In the genomic region with DNA sequence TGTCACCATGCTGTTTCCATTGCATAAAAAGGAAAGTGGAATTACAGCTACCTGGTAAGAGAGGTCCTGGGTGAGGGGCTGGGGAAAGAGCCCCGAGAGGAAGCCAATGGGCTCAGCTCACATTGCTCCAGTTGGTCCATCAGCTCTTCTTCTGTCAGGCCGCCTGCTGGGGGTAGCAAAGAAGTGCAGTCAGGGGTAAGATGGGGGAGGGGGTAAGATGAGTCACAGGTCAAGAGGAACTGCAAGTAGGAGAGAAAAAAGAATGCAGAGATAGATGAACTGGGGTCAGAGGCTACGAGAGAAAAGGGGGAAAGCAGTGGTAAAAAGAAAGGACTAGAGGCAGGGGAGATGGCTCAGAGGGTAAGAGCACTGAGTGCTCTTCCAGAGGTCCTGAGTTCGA, we compare ENCODE assay signal across 13 mouse cellular contexts. TPM values are rescaled to one million over a fixed set of nuclear protein-coding genes. Genes with fewer than 3 reads are reported as not detected.
DNase-seq lines count a peak whose midpoint lies in the region; ATAC-seq and TF ChIP-seq lines count a peak whose summit lies in the region.
"Had no signal": no experiment of that assay in that cellular context is flagged by ENCODE, and none has a peak within 500 bp of the region (broad histone marks: within the 10 kb centered on the region; RNA-seq: fewer than 3 reads in every experiment).

No protein-coding gene starts in this region.

- WGBS in liver, embryonic 14.5 days (ENCODE audit: insufficient replicate concordance): 34% methylated on average over 4 of the region's 4 CpGs
- 49% methylated on average over 4 of the region's 4 CpGs for WGBS in liver, embryonic 11.5 days

- H3K27me3 ChIP-seq in liver, embryonic 14.5 days (ENCODE audit: control insufficient read depth, insufficient read depth, low read length): peaks cover 21% of the 10 kb centered on the region
- H3K27me3 ChIP-seq in liver, embryonic 11.5 days (replicated peaks; ENCODE audit: control insufficient read depth, insufficient read depth, low read length): peaks cover 19% of the 10 kb centered on the region
- H3K27me3 ChIP-seq in MEL (ENCODE audit: control insufficient read depth in 1 of 2, insufficient read depth in 2 of 2, low read length in 2 of 2): no peaks in the 10 kb centered on the region

- no peaks in the 10 kb centered on the region for H3K9me3 ChIP-seq in liver, embryonic 14.5 days (ENCODE audit: control insufficient read depth, low read length)
- no peaks in the 10 kb centered on the region for H3K9me3 ChIP-seq in liver, embryonic 11.5 days (ENCODE audit: control insufficient read depth, low read length)
- no peaks in the 10 kb centered on the region for H3K9me3 ChIP-seq in MEL (replicated peaks; ENCODE audit: insufficient read depth, low read length)
- H3K9me3 ChIP-seq: heart, embryonic 15.5 days; intestine, embryonic 15.5 days; limb, embryonic 12.5 days; stomach, embryonic 15.5 days had no signal

- peak; percentile 52 for TF ChIP-seq CTCF in liver, embryonic 14.5 days (IDR thresholded peaks at IDR 0.05; ENCODE audit: low read depth)
- peak; percentile 41 to 61 (median 55) for TF ChIP-seq CTCF in MEL (IDR thresholded peaks at IDR 0.05 in 2 of 3, conservative IDR thresholded peaks at IDR 0.05 in 1 of 3; ENCODE audit: control insufficient read depth in 1 of 3, insufficient read depth in 1 of 3, low read depth in 2 of 3, low read length in 3 of 3, poor library complexity in 1 of 3, severe bottlenecking in 1 of 3)

- no peak for ATAC-seq in liver, embryonic 14.5 days (ENCODE audit: insufficient read depth)
- no peak for ATAC-seq in liver, embryonic 11.5 days (replicated peaks; ENCODE audit: low FRiP score)
- peak; percentile 84 for ATAC-seq in megakaryocyte progenitor cell, adult 5-6 weeks (replicated peaks; ENCODE audit: poor library complexity)
- ATAC-seq: intestine, embryonic 15.5 days had no signal

- no peak for DNase-seq in liver, embryonic 14.5 days (ENCODE audit: low read depth in 3 of 3, low spot score in 3 of 3)
- DNase-seq in liver, embryonic 11.5 days (ENCODE audit: low spot score): no peak
- DNase-seq in CD4-positive, CD25-positive, alpha-beta regulatory T cell, adult 2 months (ENCODE audit: low read depth, low spot score): peak; percentile 60
- peak; percentile 83 for DNase-seq in MEL (ENCODE audit: low read depth, low spot score)
- no peak for DNase-seq in gastrocnemius, postnatal 10 days
- DNase-seq in right cerebral cortex, postnatal 36 days (ENCODE audit: low spot score in 2 of 2): no peak
- DNase-seq in kidney, postnatal 4 days: no peak

- H3K4me1 ChIP-seq in liver, embryonic 14.5 days (replicated peaks; ENCODE audit: control insufficient read depth in 2 of 2, insufficient read depth in 2 of 2, low read length in 1 of 2): no peaks in the 10 kb centered on the region
- H3K4me1 ChIP-seq in liver, embryonic 11.5 days (replicated peaks; ENCODE audit: control insufficient read depth, insufficient read depth, low read length): no peaks in the 10 kb centered on the region
- H3K4me1 ChIP-seq in MEL (ENCODE audit: control insufficient read depth in 1 of 2, insufficient read depth in 2 of 2, low read length in 2 of 2): peaks cover 0 to 7% of the 10 kb centered on the region in 2 experiments; a peak in 1 of 4 replicates

- no peak overlapping the region for H3K4me2 ChIP-seq in liver, embryonic 14.5 days (ENCODE audit: low read depth)
- H3K4me2 ChIP-seq in liver, embryonic 11.5 days: no peak overlapping the region
- H3K4me2 ChIP-seq: heart, embryonic 15.5 days; intestine, embryonic 15.5 days; limb, embryonic 12.5 days; stomach, embryonic 15.5 days had no signal

- TF ChIP-seq RAD21 in MEL (IDR thresholded peaks at IDR 0.05; ENCODE audit: low read depth, low read length): no peak; the same call in 1 of the 2 replicates

- no peak overlapping the region for H3K27ac ChIP-seq in liver, embryonic 14.5 days
- H3K27ac ChIP-seq in liver, embryonic 11.5 days (ENCODE audit: low read depth, low read length): no peak overlapping the region
- H3K27ac ChIP-seq in MEL (ENCODE audit: control insufficient read depth, low read depth, low read length): no peak overlapping the region
- H3K27ac ChIP-seq: heart, embryonic 15.5 days; intestine, embryonic 15.5 days; limb, embryonic 12.5 days; stomach, embryonic 15.5 days had no signal

- H3K9ac ChIP-seq in liver, embryonic 14.5 days (replicated peaks): no peak overlapping the region
- H3K9ac ChIP-seq in liver, embryonic 11.5 days (ENCODE audit: low read depth, low read length): no peak overlapping the region
- no peak overlapping the region for H3K9ac ChIP-seq in MEL (ENCODE audit: control insufficient read depth, low read depth, low read length, poor library complexity, severe bottlenecking)
- H3K9ac ChIP-seq: heart, embryonic 15.5 days; intestine, embryonic 15.5 days; limb, embryonic 12.5 days; stomach, embryonic 15.5 days had no signal

- no peaks in the 10 kb centered on the region for H3K79me2 ChIP-seq in MEL (ENCODE audit: control insufficient read depth, insufficient read depth, low read length, poor library complexity)

- no peak for TF ChIP-seq EP300 in liver, embryonic 14.5 days (IDR thresholded peaks at IDR 0.05; ENCODE audit: low read depth)
- TF ChIP-seq EP300 in MEL (IDR thresholded peaks at IDR 0.05; ENCODE audit: low read depth in 1 of 2, low read length in 2 of 2): no peak

- no peak overlapping the region for H3K4me3 ChIP-seq in liver, embryonic 14.5 days (ENCODE audit: insufficient read depth in 1 of 2, low read depth in 2 of 2, low read length in 2 of 2)
- H3K4me3 ChIP-seq in liver, embryonic 11.5 days (ENCODE audit: low read depth, low read length): no peak overlapping the region
- H3K4me3 ChIP-seq in MEL (ENCODE audit: control insufficient read depth in 1 of 2, insufficient read depth in 1 of 2, low read depth in 2 of 2, low read length in 2 of 2): no peak overlapping the region
- H3K4me3 ChIP-seq: heart, embryonic 15.5 days; intestine, embryonic 15.5 days; limb, embryonic 12.5 days; myocyte; stomach, embryonic 15.5 days had no signal

- no peak for TF ChIP-seq POLR2A in MEL (IDR thresholded peaks at IDR 0.05; ENCODE audit: control insufficient read depth in 1 of 2, insufficient read depth in 1 of 2, low read depth in 1 of 2, low read length in 2 of 2, poor library complexity in 1 of 2)

- H3K36me3 ChIP-seq in liver, embryonic 14.5 days (replicated peaks; ENCODE audit: control insufficient read depth, insufficient read depth, low read depth): no peaks in the 10 kb centered on the region
- H3K36me3 ChIP-seq in liver, embryonic 11.5 days (ENCODE audit: control insufficient read depth, insufficient read depth, low read length): peaks cover 4% of the 10 kb centered on the region; the same call in 1 of the 2 replicates
- peaks cover 0 to 3% of the 10 kb centered on the region in 2 experiments; a peak in 2 of 4 replicates for H3K36me3 ChIP-seq in MEL (ENCODE audit: control insufficient read depth in 1 of 2, insufficient read depth in 2 of 2, low read length in 2 of 2)

TF ChIP-seq in MEL, 35 proteins besides CTCF, POLR2A, EP300 and RAD21:
- no peak for TF ChIP-seq RCOR1 (IDR thresholded peaks at IDR 0.05; ENCODE audit: low read depth, low read length)
- TF ChIP-seq NRF1 (IDR thresholded peaks at IDR 0.05; ENCODE audit: insufficient read depth, low read depth, low read length, poor library complexity, severe bottlenecking): no peak
- peak; percentile 88; the same call in 1 of the 2 replicates for TF ChIP-seq JUND (IDR thresholded peaks at IDR 0.05; ENCODE audit: low read depth, low read length)
- TF ChIP-seq ZC3H11A (IDR thresholded peaks at IDR 0.05; ENCODE audit: low read depth, low read length): no peak
- peak; percentile 50 for TF ChIP-seq SMC3 (IDR thresholded peaks at IDR 0.05; ENCODE audit: low read depth, low read length)
- TF ChIP-seq CHD2 (IDR thresholded peaks at IDR 0.05; ENCODE audit: low read length): peak; percentile 50
TF ChIP-seq in MEL: peak in this region for 3.

RNA-seq across cellular contexts. Expression of a gene that starts 5.1 kb away (rescaled TPM):
- 5.2 and 5.5 TPM in 2 replicates for polyA plus RNA-seq in liver, embryonic 14.5 days (2012; rRNA removed)
- 2.5 and 3.0 TPM in 2 replicates for polyA plus RNA-seq in liver, embryonic 14.5 days (2014; fragmentation: Nextera tagmentation; extraction: Ambion mirVana)
- 7.1 and 10.2 TPM in 2 replicates for polyA plus RNA-seq in liver, embryonic 11.5 days (2014; fragmentation: Nextera tagmentation; extraction: Ambion mirVana)
- total RNA-seq in MEL (2012; rRNA removed): 2.2 and 2.9 TPM in 2 replicates
- polyA plus RNA-seq in MEL (2012; ENCODE audit: insufficient read depth in 1 of 2, insufficient read length in 2 of 2, low read depth in 1 of 2, low replicate concordance in 2 of 2, missing spikeins in 1 of 2): 10 to 100 TPM in 1 of 2 experiments, not detected in 1; 14.2 TPM
- total RNA-seq in megakaryocyte progenitor cell, adult 5-6 weeks (2015): 0.05 TPM in 1 of 2 replicates, not detected in the other
- total RNA-seq in megakaryocyte progenitor cell, adult 5-6 weeks (2017): not detected in 2 replicates
- total RNA-seq in gastrocnemius, postnatal 10 days (2021): 100 to 1,000 TPM; 131 to 165 TPM

RNA-seq across cellular contexts. Expression of a gene that starts 13.2 kb away (rescaled TPM):
- 19.1 and 24.7 TPM in 2 replicates for polyA plus RNA-seq in liver, embryonic 14.5 days (2012; rRNA removed)
- polyA plus RNA-seq in liver, embryonic 14.5 days (2014; fragmentation: Nextera tagmentation; extraction: Ambion mirVana): 11.8 and 15.1 TPM in 2 replicates
- 46.8 and 49.6 TPM in 2 replicates for polyA plus RNA-seq in liver, embryonic 11.5 days (2014; fragmentation: Nextera tagmentation; extraction: Ambion mirVana)
- total RNA-seq in MEL (2012; rRNA removed): 24.2 and 25.4 TPM in 2 replicates
- 10 to 100 TPM in 1 of 2 experiments, not detected in 1; 77.0 TPM for polyA plus RNA-seq in MEL (2012; ENCODE audit: insufficient read depth in 1 of 2, insufficient read length in 2 of 2, low read depth in 1 of 2, low replicate concordance in 2 of 2, missing spikeins in 1 of 2)
- 18.8 and 23.9 TPM in 2 replicates for total RNA-seq in megakaryocyte progenitor cell, adult 5-6 weeks (2015)
- total RNA-seq in megakaryocyte progenitor cell, adult 5-6 weeks (2017): 10.7 and 11.0 TPM in 2 replicates
- total RNA-seq in gastrocnemius, postnatal 10 days (2021): 1 to 10 TPM; 6.1 to 8.1 TPM

RNA-seq across cellular contexts. Expression of a gene that starts 14.6 kb away (rescaled TPM):
- polyA plus RNA-seq in liver, embryonic 14.5 days (2012; rRNA removed): 0.09 and 0.40 TPM in 2 replicates
- not detected in 2 replicates for polyA plus RNA-seq in liver, embryonic 14.5 days (2014; fragmentation: Nextera tagmentation; extraction: Ambion mirVana)
- polyA plus RNA-seq in liver, embryonic 11.5 days (2014; fragmentation: Nextera tagmentation; extraction: Ambion mirVana): 0.43 and 1.2 TPM in 2 replicates
- 0.42 TPM in 1 of 2 replicates, not detected in the other for total RNA-seq in MEL (2012; rRNA removed)
- polyA plus RNA-seq in MEL (2012; ENCODE audit: insufficient read depth in 1 of 2, insufficient read length in 2 of 2, low read depth in 1 of 2, low replicate concordance in 2 of 2, missing spikeins in 1 of 2): 1 to 10 TPM in 1 of 2 experiments, not detected in 1; 2.7 TPM
- total RNA-seq in megakaryocyte progenitor cell, adult 5-6 weeks (2015): not detected in 2 replicates
- not detected in 2 replicates for total RNA-seq in megakaryocyte progenitor cell, adult 5-6 weeks (2017)
- total RNA-seq in gastrocnemius, postnatal 10 days (2021): not detected
- polyA plus RNA-seq: heart, embryonic 15.5 days; limb, embryonic 12.5 days had no signal

Comparison
In these comparisons a context has a peak if more than half of its experiments do, and no peak if none do; other contexts are left out.
1. DNase-seq: peak in CD4-positive, CD25-positive, alpha-beta regulatory T cell, adult 2 months (single experiment) and MEL (single experiment); none in liver, embryonic 14.5 days (0 of 3), liver, embryonic 11.5 days (single experiment), gastrocnemius, postnatal 10 days (single experiment), right cerebral cortex, postnatal 36 days (0 of 2) and kidney, postnatal 4 days (0 of 2).
2. RNA of a gene that starts 5.1 kb away (total RNA-seq): 131 to 165 TPM in gastrocnemius, postnatal 10 days; 2.2 to 2.9 TPM in MEL and 0.05 TPM in megakaryocyte progenitor cell, adult 5-6 weeks; every median in the first group is over 10 times any median in the second.